Mouse (Mus musculus) CH12.LX (cell line): ENCODE data around the gene Ramp2. TPM values are rescaled to one million over a fixed set of nuclear protein-coding genes. Genes with fewer than 3 reads are reported as not detected.
A peak's percentile ranks its signal among the peaks of the same experiment; 100 is the strongest.

Experiments
- DNase-seq: peaks from one replicate; pipeline ENCODE4 v3.0.0-alpha.2; 2013; ENCODE audit errors: extremely low read depth
- H3K27ac ChIP-seq: 2 replicates; pipeline ENCODE4 v1.5.1; 2012; ENCODE audit warnings: low read depth, mild to moderate bottlenecking, control low read depth, moderate library complexity; ENCODE audit not compliant: insufficient read depth
- H3K27me3 ChIP-seq: replicated peaks from 2 replicates; pipeline ENCODE3; 2012; ENCODE audit warnings: inconsistent platforms
- H3K36me3 ChIP-seq, 2 experiments: replicated peaks in 1 of 2; 2 replicates each; pipeline versions ENCODE3 to v1.6.1; 2012; ENCODE audit warnings: inconsistent platforms in 1 of 2, low read length in 1 of 2, mild to moderate bottlenecking in 1 of 2, mixed read lengths in 1 of 2, moderate library complexity in 1 of 2; ENCODE audit not compliant: control insufficient read depth in 1 of 2, insufficient read depth in 1 of 2
- H3K4me1 ChIP-seq, 2 experiments: 2 replicates each; pipeline ENCODE4 v1.6.1; 2012; ENCODE audit warnings: inconsistent platforms in 1 of 2, moderate library complexity in 1 of 2; ENCODE audit not compliant: insufficient read depth in 2 of 2, control insufficient read depth in 1 of 2
- H3K4me2 ChIP-seq: 2 replicates; pipeline ENCODE4 v1.6.1; 2012; ENCODE audit warnings: low read depth, mild to moderate bottlenecking, control low read depth; ENCODE audit not compliant: poor library complexity, insufficient read depth, severe bottlenecking
- H3K4me3 ChIP-seq, 3 experiments: fragments of 150-350 bp in 1 of 3; sonication (generic) in 1 of 3; replicated peaks in 1 of 3; 2 replicates each; pipeline versions ENCODE3 to v1.5.1; 2011 to 2012; ENCODE audit warnings: low read depth in 2 of 3, low read length in 2 of 3, mild to moderate bottlenecking in 2 of 3, moderate library complexity in 2 of 3, control low read depth in 1 of 3, improper control_type of control experiment in 1 of 3, inconsistent platforms in 1 of 3, mixed read lengths in 1 of 3; ENCODE audit not compliant: poor library complexity in 1 of 3
- H3K79me2 ChIP-seq: replicated peaks from 2 replicates; pipeline ENCODE4 v1.6.1; 2012; ENCODE audit warnings: mild to moderate bottlenecking, moderate library complexity; ENCODE audit not compliant: control insufficient read depth, poor library complexity, insufficient read depth, severe bottlenecking; ENCODE audit errors: extremely low read depth
- H3K9ac ChIP-seq: 2 replicates; pipeline ENCODE4 v1.6.1; 2012; ENCODE audit warnings: low read depth, mild to moderate bottlenecking, control low read depth, moderate library complexity; ENCODE audit not compliant: insufficient read depth
- H3K9me3 ChIP-seq: replicated peaks from 2 replicates; pipeline ENCODE3; 2012; ENCODE audit warnings: low read length, inconsistent platforms, mixed read lengths
- BHLHE40 ChIP-seq: IDR thresholded peaks from 2 replicates; pipeline ENCODE4 v1.6.1; 2011; ENCODE audit warnings: mild to moderate bottlenecking, low read depth, low read length, improper control_type of control experiment
- CHD1 ChIP-seq: IDR thresholded peaks from 2 replicates; pipeline ENCODE4 v1.6.1; 2012; ENCODE audit warnings: low read depth, low read length, improper control_type of control experiment, inconsistent platforms
- CHD2 ChIP-seq: IDR thresholded peaks from 2 replicates; pipeline ENCODE4 v1.6.1; 2011; ENCODE audit warnings: low read length, improper control_type of control experiment
- CTCF ChIP-seq, 2 experiments: IDR thresholded peaks in 1 of 2; conservative IDR thresholded peaks in 1 of 2; 2 replicates each; pipeline ENCODE4 v1.5.1; 2011 to 2012; ENCODE audit warnings: low read depth in 2 of 2, low read length in 2 of 2, improper control_type of control experiment in 1 of 2, inconsistent platforms in 1 of 2, mild to moderate bottlenecking in 1 of 2, moderate library complexity in 1 of 2
- E2F4 ChIP-seq: IDR thresholded peaks from 2 replicates; pipeline ENCODE4 v1.6.1; 2011; ENCODE audit warnings: low read depth, low read length, improper control_type of control experiment; ENCODE audit not compliant: insufficient replicate concordance
- ELF1 ChIP-seq: IDR thresholded peaks from 2 replicates; pipeline ENCODE4 v1.6.1; 2014; ENCODE audit warnings: low read depth, mild to moderate bottlenecking, inconsistent platforms, low read length, improper control_type of control experiment
- EP300 ChIP-seq: IDR thresholded peaks from 2 replicates; pipeline ENCODE4 v1.6.1; 2011; ENCODE audit warnings: low read length, improper control_type of control experiment
- ETS1 ChIP-seq: conservative IDR thresholded peaks from 2 replicates; pipeline ENCODE4 v1.6.1; 2012; ENCODE audit warnings: low read depth, mild to moderate bottlenecking, inconsistent platforms, low read length, improper control_type of control experiment, moderate library complexity
- GABPA ChIP-seq: IDR thresholded peaks from 2 replicates; pipeline ENCODE4 v1.6.1; 2012; ENCODE audit warnings: low read depth, low read length, improper control_type of control experiment, inconsistent platforms; ENCODE audit not compliant: insufficient replicate concordance
- HCFC1 ChIP-seq: IDR thresholded peaks from 2 replicates; pipeline ENCODE4 v1.6.1; 2012; ENCODE audit warnings: low read depth, mild to moderate bottlenecking, inconsistent platforms, low read length, improper control_type of control experiment
- IRF4 ChIP-seq: IDR thresholded peaks from 2 replicates; pipeline ENCODE4 v1.6.1; 2014; ENCODE audit warnings: low read depth, mild to moderate bottlenecking, inconsistent platforms, low read length, improper control_type of control experiment
- JUN ChIP-seq: IDR thresholded peaks from 2 replicates; pipeline ENCODE4 v1.6.1; 2011; ENCODE audit warnings: low read depth, mild to moderate bottlenecking, low read length, improper control_type of control experiment, moderate library complexity; ENCODE audit not compliant: insufficient read depth
- JUND ChIP-seq: conservative IDR thresholded peaks from 2 replicates; pipeline ENCODE4 v1.6.1; 2011; ENCODE audit warnings: low read depth, low read length, improper control_type of control experiment
- KAT2A ChIP-seq: IDR thresholded peaks from 2 replicates; pipeline ENCODE4 v1.6.1; 2012; ENCODE audit warnings: low read length, improper control_type of control experiment, inconsistent platforms; ENCODE audit not compliant: insufficient replicate concordance
- MAFK ChIP-seq: IDR thresholded peaks from 2 replicates; pipeline ENCODE4 v1.6.1; 2011; ENCODE audit warnings: low read length, improper control_type of control experiment; ENCODE audit not compliant: insufficient replicate concordance
- MAX ChIP-seq: IDR thresholded peaks from 2 replicates; pipeline ENCODE4 v1.6.1; 2011; ENCODE audit warnings: low read length, improper control_type of control experiment
- MAZ ChIP-seq: IDR thresholded peaks from 2 replicates; pipeline ENCODE4 v1.6.1; 2012; ENCODE audit warnings: low read depth, mild to moderate bottlenecking, inconsistent platforms, low read length, improper control_type of control experiment, moderate library complexity
- MEF2A ChIP-seq: IDR thresholded peaks from 2 replicates; pipeline ENCODE4 v1.6.1; 2014; ENCODE audit warnings: low read depth, mild to moderate bottlenecking, inconsistent platforms, low read length, improper control_type of control experiment, borderline replicate concordance
- MXI1 ChIP-seq: IDR thresholded peaks from 2 replicates; pipeline ENCODE4 v1.6.1; 2011; ENCODE audit warnings: mild to moderate bottlenecking, low read depth, low read length, improper control_type of control experiment
- MYC ChIP-seq: IDR thresholded peaks from 2 replicates; pipeline ENCODE4 v1.6.1; 2011; ENCODE audit warnings: low read depth, mild to moderate bottlenecking, improper control_type of control experiment, low read length
- NELFE ChIP-seq: IDR thresholded peaks from 2 replicates; pipeline ENCODE4 v1.6.1; 2011; ENCODE audit warnings: low read depth, low read length, improper control_type of control experiment
- NRF1 ChIP-seq: IDR thresholded peaks from 2 replicates; pipeline ENCODE4 v1.6.1; 2014; ENCODE audit warnings: low read depth, mild to moderate bottlenecking, inconsistent platforms, low read length, improper control_type of control experiment, moderate library complexity
- PAX5 ChIP-seq: IDR thresholded peaks from 2 replicates; pipeline ENCODE4 v1.6.1; 2012; ENCODE audit warnings: low read length, inconsistent platforms, mixed read lengths
- POLR2A ChIP-seq: IDR thresholded peaks from 2 replicates; pipeline ENCODE4 v1.6.1; 2011; ENCODE audit warnings: low read depth, mild to moderate bottlenecking, improper control_type of control experiment, low read length
- POLR2AphosphoS2 ChIP-seq: IDR thresholded peaks from 2 replicates; pipeline ENCODE4 v1.6.1; 2011; ENCODE audit warnings: low read depth, low read length, improper control_type of control experiment
- RCOR1 ChIP-seq: conservative IDR thresholded peaks from 2 replicates; pipeline ENCODE4 v1.6.1; 2012; ENCODE audit warnings: low read depth, mild to moderate bottlenecking, inconsistent platforms, low read length, improper control_type of control experiment
- SIN3A ChIP-seq: IDR thresholded peaks from 2 replicates; pipeline ENCODE4 v1.6.1; 2012; ENCODE audit warnings: low read length, improper control_type of control experiment, inconsistent platforms
- SMC3 ChIP-seq: IDR thresholded peaks from 2 replicates; pipeline ENCODE4 v1.6.1; 2011; ENCODE audit warnings: low read depth, low read length, improper control_type of control experiment
- TBP ChIP-seq: conservative IDR thresholded peaks from 2 replicates; pipeline ENCODE4 v1.6.1; 2011; ENCODE audit warnings: low read depth, low read length, improper control_type of control experiment
- TCF12 ChIP-seq: IDR thresholded peaks from 2 replicates; pipeline ENCODE4 v1.6.1; 2014; ENCODE audit warnings: low read depth, mild to moderate bottlenecking, inconsistent platforms, low read length, improper control_type of control experiment
- UBTF ChIP-seq: IDR thresholded peaks from 2 replicates; pipeline ENCODE4 v1.6.1; 2012; ENCODE audit warnings: low read depth, mild to moderate bottlenecking, inconsistent platforms, low read length, improper control_type of control experiment, moderate library complexity
- USF1 ChIP-seq: IDR thresholded peaks from 2 replicates; pipeline ENCODE4 v1.6.1; 2014; ENCODE audit warnings: low read depth, mild to moderate bottlenecking, inconsistent platforms, low read length, improper control_type of control experiment
- USF2 ChIP-seq: conservative IDR thresholded peaks from 2 replicates; pipeline ENCODE4 v1.6.1; 2011; ENCODE audit warnings: low read depth, low read length, improper control_type of control experiment
- ZC3H11A ChIP-seq: IDR thresholded peaks from 2 replicates; pipeline ENCODE4 v1.6.1; 2012; ENCODE audit warnings: low read depth, mild to moderate bottlenecking, inconsistent platforms, low read length, improper control_type of control experiment
- ZMIZ1 ChIP-seq: IDR thresholded peaks from 2 replicates; pipeline ENCODE4 v1.6.1; 2012; ENCODE audit warnings: low read depth, mild to moderate bottlenecking, inconsistent platforms, low read length, improper control_type of control experiment
- ZNF384 ChIP-seq: IDR thresholded peaks from 2 replicates; pipeline ENCODE4 v1.6.1; 2012; ENCODE audit warnings: low read depth, low read length, improper control_type of control experiment, inconsistent platforms
- dilution Hi-C: fragments of 300-500 bp; cut with MboI; formaldehyde crosslinking; loops from 2 replicates; pipeline ENCODE4 v1.14.3; 2020; ENCODE audit warnings: low sequenced_read_pairs; ENCODE audit not compliant: extremely low pct_unique_long_range_greater_than_20kb, extremely low pct_ligation_motif_present
- in situ Hi-C: fragments of 300-500 bp; cut with MboI; formaldehyde crosslinking; loops from 3 replicates; pipeline ENCODE4 v1.14.3; 2019; ENCODE audit warnings: low sequenced_read_pairs, low pct_ligation_motif_present, low pct_unique_long_range_greater_than_20kb, mixed read lengths
- polyA plus RNA-seq: library from polyadenylated mRNA; unstranded; fragments of >175 nt; gene quantifications from 2 replicates; pipeline ENCODE4 v1.2.1, GENCODE M21; 2012; ENCODE audit warnings: low read depth; ENCODE audit not compliant: insufficient read length
- total RNA-seq, 2 experiments: library from RNA; depleted of rRNA; stranded (reverse); fragments of 300-350 nt in 1 of 2; fragments of >200 nt in 1 of 2; gene quantifications; 2 replicates each; pipeline ENCODE4 v1.2.3; 2012 to 2014

The Ramp2 gene
- total and polyA plus RNA-seq, 3 experiments, result 0.26 to 1.3 (median 0.33) TPM

GRCm38 (mm10) chr11:101253613-101254389, 8.0 kb downstream of the Ramp2 start, which contains the start of gene Vps25:
TSS of gene Vps25 (plus strand) at chr11:101253707.
- peak within 1 kb of the TSS; percentile 99 for H3K4me2 ChIP-seq
- peak; percentile 93 for DNase-seq
- H3K27me3 ChIP-seq, result peaks cover 8% of the 10 kb centered on the region
- peaks cover 0 to 31% of the 10 kb centered on the region in 2 experiments; a peak in 2 of 4 replicates for H3K4me1 ChIP-seq
- peaks cover 19 to 29% of the 10 kb centered on the region in 2 experiments for H3K36me3 ChIP-seq
- H3K79me2 ChIP-seq, result peaks cover 12% of the 10 kb centered on the region
- H3K4me3 ChIP-seq, result peak within 1 kb of the TSS; percentile 80 to 95 (median 95)
- peak within 1 kb of the TSS; percentile 46 for H3K27ac ChIP-seq
- in situ Hi-C loops, result loop anchor here (5.0 kb wide), 1 partner anchor 36 kb away; no protein-coding TSS in a partner anchor
- dilution Hi-C loops, result no loop called here
- TF ChIP-seq MAFK, result peak; percentile 46; the same call in 1 of the 2 replicates
- peak; percentile 16; the same call in 1 of the 2 replicates for TF ChIP-seq BHLHE40
- TF ChIP-seq CHD2, result peak; percentile 69
- TF ChIP-seq NRF1, result peak; percentile 54
- TF ChIP-seq NELFE, result peak; percentile 98
- TF ChIP-seq TCF12, result peak; percentile 98
- TF ChIP-seq MEF2A, result peak; percentile 86
- TF ChIP-seq PAX5, result no peak
- TF ChIP-seq POLR2A, result peak; percentile 98
- peak; percentile 80; the same call in 1 of the 2 replicates for TF ChIP-seq RCOR1
- peak; percentile 92 for TF ChIP-seq ZMIZ1
- TF ChIP-seq USF1, result no peak; the same call in 1 of the 2 replicates
- peak; percentile 9; the same call in 1 of the 2 replicates for TF ChIP-seq SMC3
- peak; percentile 72 for TF ChIP-seq UBTF
- TF ChIP-seq ZNF384, result no peak
- peak; percentile 95 for TF ChIP-seq POLR2AphosphoS2
- peak; percentile 92; the same call in 1 of the 2 replicates for TF ChIP-seq KAT2A
- TF ChIP-seq ZC3H11A, result no peak
- TF ChIP-seq SIN3A, result peak; percentile 96
- TF ChIP-seq USF2, result no peak
- peak; percentile 65; the same call in 1 of the 2 replicates for TF ChIP-seq MAX
- no peak for TF ChIP-seq CHD1
- TF ChIP-seq TBP, result peak; percentile 94
- 0 out of 2 replicates have a peak, but pooled peaks have one; percentile 9 for TF ChIP-seq ETS1
- no peak; the same call in 1 of the 2 replicates for TF ChIP-seq JUN
- TF ChIP-seq GABPA, result peak; percentile 25; the same call in 1 of the 2 replicates
- peak; percentile 83 for TF ChIP-seq MXI1
- no peak for TF ChIP-seq EP300
- TF ChIP-seq HCFC1, result peak; percentile 95
- TF ChIP-seq E2F4, result peak; percentile 64; the same call in 1 of the 2 replicates
- TF ChIP-seq MAZ, result peak; percentile 83; the same call in 1 of the 2 replicates
- TF ChIP-seq IRF4, result peak; percentile 91
- TF ChIP-seq ELF1, result peak; percentile 99
- TF ChIP-seq MYC, result peak; percentile 80; the same call in 1 of the 2 replicates
- TF ChIP-seq CTCF (conservative IDR thresholded peaks at IDR 0.05 in 1 of 2, IDR thresholded peaks at IDR 0.05 in 1 of 2; ENCODE audit: low read depth in 2 of 2, low read length in 2 of 2), result peak in 1 of 2 experiments; percentile 16; a peak in 1 of 4 replicates
- no peak for TF ChIP-seq JUND
- H3K9ac ChIP-seq, result peak within 1 kb of the TSS; percentile 77
- H3K9me3 ChIP-seq, result no peaks in the 10 kb centered on the region
